Mouse (Mus musculus) left cerebral cortex, adult 8-10 months (tissue): ENCODE results near the gene Ebf3. TPM values are rescaled to one million over a fixed set of nuclear protein-coding genes. Genes with fewer than 3 reads are reported as not detected.

Source experiments
- DNase-seq, 2 experiments: peaks; one replicate each; pipeline ENCODE4 v3.0.0; 2022; ENCODE audit warnings: low spot score in 2 of 2
- total RNA-seq, 4 experiments: library from RNA; stranded (reverse); gene quantifications; 2 replicates each; pipeline ENCODE4 v1.2.4; 2022

The Ebf3 gene
- total RNA-seq: 1 to 10 TPM in 2 of 4 experiments, under 1 TPM in 2; 0.64 to 2.6 (median 1.1) TPM

DNA sequence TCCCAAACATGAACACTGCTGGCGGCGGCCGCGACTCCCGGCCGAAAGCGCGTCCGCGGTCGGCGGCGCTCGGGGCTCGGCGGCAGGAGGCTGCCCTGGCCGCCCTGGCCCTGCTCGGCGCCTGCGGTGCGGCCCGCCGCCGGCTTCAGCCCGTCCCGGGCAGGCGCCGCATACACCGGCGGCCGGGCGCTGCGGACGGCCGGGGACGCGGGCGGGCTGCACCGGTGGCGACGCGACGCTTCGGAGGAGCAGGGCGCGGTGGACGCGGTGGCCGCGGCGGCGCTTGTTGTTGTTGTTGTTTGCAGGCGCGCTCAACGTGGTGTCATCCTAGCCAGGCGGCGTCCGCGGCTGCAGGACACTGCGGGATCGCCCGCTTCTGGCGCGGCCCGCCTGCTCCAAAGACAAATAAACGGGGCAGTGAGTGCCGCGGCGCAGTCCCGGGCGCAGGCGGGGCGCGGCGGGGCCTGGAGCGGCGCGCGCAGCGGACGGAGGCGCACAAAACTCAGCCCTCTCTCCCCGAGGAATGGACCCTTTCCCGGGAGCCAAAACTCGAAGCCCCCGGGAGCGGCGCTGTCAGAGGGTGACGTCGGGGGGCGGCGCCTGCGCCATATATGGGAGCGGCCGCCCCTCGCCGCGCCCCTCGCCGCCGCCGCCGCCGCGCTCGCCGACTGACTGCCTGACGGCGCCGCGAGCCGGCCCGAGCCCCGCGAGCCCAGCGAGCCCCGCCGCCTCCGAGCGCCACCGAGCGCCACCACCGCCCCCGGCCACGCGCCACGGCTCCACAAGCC is at the start of gene Ebf3:
Ebf3 (minus strand) TSS at position 542 of the 788 bp plus-strand sequence.
- no peak for DNase-seq

DNA sequence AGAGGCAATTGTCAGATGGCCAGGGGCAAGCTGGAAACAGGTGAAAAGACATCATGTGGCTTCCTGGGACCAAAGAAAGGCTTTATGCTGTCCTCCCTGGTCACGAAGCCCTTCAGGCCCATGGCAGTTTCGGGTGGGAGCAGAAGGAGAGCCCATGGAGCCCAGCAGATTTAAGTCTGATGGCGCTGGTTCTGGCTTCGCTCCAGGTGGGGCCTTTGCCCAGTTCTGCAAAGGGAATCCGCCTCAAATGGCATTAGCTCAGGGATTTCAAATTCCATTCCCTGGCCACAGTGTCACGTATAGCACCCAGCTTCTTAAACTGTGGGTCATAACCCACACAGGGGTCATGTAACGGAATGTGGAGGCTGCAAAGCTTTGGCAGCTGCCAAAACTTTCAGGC is 32.6 kb upstream of the Ebf3 start:
- DNase-seq: no peak

DNA sequence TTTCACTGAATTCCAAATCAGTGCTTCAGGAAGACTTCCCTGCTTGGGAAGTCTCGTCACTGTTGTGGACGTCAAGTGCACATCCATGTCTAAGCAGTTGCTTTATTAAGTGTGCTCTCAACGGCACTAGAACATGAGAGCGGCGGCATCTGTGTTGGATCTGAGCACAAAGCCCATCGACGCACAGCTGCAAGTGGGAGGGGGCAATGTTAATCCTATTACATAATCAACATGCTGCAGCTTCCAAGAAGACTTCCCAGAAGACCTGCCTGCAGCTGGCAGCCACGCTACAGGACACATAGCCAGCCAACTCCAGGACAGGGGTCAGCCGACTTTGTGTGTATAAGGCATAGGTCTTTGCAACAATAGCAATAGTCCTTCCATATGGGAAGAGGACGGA is 31.8 kb upstream of the Ebf3 start:
- no peak for DNase-seq

GRCm38 (mm10) chr7:137333951-137334350 is 19.7 kb upstream of the Ebf3 start:
- DNase-seq: no peak

DNA sequence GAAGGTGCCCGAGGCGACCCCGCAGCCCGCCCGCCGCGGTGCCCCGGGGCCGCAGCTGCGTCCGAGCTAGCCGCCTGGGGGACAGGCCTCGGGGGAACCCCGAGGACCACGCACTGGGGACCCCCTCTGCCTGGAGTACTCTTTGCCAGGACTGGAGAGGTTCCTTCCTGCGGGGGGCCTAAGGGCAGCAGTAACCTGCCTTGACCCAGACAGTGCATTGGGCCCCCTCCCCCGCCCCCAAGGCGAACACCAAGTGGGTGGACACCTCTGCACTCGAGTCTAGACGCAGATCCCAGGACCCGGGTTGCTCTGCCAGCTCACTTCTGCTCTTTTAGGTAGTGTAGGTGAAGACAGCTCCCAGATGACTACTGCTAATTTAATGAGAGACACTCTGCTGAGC is 8.7 kb upstream of the Ebf3 start:
- no peak for DNase-seq

DNA sequence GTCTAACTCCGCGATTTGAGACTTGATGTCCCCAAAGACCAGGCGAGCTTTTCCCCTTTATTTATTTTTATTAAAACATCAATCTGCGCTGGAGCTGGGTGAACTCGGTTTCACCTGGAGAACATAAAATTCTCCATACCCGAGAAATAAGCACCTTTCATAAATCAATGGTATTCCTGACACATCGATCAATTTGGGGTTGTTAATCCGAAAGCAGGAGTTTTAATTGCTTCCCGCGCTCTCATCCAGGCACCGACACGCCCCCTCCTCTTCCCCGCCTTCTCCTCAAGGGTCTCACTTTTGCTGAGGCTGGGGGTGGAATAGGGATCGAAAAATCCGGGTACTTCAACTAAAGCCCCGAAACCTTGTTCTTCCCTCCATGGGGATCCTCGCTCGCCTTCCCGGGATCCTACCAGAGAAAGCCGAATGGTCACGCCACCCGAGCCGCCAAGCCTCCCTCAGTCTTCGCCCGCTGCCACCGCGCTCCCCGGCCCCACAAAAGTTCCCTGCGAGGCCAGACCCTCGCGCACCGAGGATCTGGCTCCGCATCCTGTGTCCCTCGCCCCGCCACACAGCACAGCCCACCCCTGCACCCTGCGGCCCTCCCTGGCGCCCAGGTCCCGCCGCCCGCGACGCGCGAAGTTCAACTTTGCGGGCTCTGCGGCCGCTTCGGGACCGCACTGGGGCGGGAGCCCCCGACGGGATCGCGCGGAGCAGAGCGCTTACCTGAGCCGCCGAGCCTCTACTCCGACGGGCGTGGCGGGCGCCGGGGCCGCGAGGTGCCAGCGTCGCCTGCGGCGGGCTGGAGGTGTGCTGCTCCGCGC is 7.9 kb upstream of the Ebf3 start:
- DNase-seq: no peak

DNA sequence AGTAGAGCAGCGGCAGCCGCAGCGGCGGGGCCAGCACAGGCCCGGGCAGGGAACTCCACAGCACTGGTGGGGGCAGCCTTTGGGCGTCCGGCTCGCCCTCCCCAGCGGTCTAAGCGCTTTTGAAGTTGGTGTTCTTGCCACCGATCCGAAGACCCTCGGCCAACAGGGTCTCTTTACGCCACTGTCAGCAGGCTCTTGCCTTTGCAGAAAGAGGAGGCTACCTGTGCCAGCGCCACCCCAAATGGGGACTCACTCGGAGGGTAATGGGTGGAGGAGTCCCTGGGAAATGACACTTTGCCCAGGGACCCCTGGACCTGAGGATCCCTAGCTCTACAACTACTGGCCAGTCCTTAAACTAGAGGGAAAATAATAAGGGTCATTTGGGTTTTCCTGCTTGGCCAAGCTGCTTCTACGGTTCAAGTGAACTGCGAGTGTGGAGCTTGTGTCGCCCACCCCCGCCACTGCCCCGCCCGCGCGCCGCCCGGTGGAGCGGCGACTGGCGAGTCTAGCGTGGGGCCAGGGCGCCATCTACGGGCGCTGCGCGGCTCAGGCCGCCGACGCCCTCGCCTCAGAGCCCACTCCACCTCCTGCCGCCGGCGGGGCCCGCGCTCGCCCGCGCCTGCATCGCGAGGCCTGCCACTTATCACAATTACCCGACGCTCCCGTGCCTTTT is 7.0 kb upstream of the Ebf3 start:
- no peak for DNase-seq

DNA sequence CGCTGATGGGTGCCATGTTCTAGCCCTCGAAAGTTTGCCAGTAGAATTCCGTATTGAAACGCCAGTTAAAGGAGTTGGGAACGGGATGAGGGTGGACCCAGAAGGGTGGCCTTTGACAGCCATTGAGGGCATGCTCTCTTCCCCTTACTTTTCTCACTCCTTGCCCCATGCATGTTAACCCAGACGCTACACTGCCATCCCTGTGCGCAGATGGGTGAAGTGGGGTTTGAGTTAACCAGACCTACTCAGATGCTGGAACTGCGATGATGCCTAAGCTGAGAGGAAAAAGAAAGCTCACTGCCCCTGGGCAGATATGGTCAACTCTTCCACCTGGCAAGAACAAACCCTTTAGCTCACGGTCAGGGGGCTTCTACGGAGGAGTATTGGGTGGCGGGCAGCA is 6.1 kb upstream of the Ebf3 start:
- no peak for DNase-seq

- no peak for DNase-seq
Measured at GRCm38 (mm10) chr7:137318924-137319885, 5.0 kb upstream of the Ebf3 start.

GRCm38 (mm10) chr7:137318383-137318775 is 4.1 kb upstream of the Ebf3 start:
- no peak for DNase-seq

DNA sequence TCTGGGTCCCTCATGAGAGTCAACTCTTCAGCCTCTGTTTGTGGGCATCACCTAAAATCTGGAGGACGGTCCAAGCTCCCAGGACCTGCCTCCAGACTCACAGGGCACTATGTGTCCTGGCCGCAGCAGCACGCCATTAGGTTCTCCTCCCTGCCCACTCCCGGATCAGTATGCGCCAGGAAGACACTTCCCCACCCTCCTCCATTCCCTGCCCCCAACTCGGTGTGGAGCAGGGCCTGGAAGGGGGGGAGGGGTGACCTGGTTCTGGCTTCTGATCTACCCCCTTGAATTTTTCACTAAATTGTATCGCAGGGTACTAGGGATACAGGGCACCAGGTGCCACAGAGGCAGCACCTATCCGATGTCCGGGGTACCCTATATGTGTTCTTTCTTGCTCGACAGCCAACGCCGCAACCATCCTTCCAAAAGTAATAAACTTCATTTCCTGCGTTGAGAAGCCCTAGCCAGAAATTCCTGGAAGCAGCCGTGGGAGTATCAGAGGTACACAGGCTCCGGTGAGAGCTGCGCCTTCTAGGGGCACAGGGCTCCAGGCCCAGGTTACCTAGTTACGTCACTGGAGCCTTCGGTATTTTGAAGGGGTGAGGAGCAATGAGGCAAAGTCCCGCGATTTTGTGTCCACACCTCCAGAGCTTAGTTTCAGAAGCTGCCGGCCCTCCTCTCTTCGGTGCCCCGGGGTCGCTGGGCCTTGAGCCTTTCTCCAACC is 3.6 kb upstream of the Ebf3 start:
- DNase-seq: no peak

DNA sequence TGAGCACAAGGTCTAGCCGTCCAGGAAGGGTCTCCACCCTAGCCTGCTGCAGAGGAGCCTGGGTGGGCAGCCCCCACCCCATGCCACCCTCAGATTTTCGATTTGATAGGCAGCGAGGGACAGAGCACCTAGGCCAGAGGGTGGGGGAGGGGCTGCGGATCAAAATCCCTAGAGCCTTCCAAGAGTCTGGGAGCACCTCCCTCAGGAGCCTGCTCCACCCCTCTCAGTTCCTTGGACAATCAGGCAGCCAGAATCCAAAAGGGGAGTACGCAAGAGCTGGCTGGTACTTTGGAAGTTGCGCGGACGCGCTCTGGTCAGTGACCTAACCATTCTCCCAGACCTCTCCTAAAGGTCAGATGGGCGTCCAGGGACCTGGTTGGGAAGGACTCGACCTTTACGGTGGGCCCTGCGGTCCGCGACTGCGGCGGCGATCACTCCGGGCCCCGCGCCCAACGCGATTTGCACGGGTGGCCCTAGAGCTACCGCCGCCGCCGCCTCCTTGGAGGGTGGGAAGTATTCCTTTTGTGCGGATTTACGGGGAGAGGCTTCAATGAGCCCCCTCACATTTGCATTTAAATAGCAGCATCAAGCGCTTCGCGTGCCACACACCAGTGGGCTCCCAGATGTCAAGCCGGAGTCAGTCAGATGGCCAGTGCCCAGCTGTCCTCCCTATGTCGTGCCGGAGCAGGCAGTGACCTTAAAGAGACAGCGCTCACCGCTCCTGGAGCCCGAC is 2.8 kb upstream of the Ebf3 start:
- no peak for DNase-seq

DNA sequence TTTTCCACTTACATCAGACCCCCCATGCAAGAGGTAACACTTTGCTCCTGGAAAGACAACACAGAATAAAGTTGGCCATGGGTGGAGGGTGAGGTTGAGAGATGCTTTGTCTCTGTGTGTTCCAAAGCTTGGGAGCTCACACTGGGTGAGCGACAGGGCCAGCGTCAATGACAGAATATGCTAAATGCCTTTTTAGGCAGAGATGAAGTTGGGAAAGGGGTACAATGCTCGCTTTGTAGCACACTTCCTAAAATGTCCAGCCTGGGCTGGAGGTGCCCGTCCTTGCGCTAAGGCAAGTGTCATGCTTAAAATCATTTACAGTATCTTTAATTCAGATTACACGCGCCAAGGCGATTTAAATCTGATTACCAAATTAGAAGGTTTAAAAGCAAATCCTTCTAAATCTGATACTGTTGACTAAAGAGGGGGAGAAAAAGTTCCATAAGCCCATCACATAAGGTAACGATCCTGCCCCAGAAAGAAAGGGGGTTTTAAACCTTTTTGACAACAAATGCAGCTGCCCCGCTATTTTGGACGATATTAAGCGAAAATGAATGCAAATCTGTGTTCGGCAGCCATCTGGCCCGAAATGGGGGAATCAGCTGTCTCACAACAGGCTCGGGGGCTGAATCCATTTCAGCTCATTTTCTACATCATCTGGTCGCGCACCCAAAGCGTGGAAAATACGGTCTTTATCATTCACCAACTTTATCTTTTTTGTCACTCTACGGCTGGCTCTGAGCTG is 2.1 kb upstream of the Ebf3 start:
- DNase-seq: no peak

DNA sequence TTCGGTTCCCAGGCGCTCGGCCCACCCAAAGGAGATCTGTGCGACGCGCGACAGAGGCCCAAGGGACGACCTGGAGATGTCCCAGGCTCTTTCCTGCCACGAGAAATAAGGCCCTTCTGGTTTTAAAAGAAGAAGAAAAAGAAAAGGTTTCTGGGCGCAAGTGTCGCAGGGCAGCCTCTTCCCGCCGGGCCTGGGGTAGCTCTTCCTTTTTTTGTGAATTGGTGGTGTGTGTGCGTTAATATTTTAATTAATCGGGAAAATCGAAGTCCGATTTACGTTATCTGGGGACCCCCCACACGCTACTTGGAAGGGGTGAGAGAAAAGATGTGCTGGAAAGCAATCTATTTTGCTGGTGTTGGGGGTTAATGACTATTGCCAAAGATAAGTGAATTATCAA is 1.3 kb upstream of the Ebf3 start:
- no peak for DNase-seq

- no peak for DNase-seq
Measured at GRCm38 (mm10) chr7:137314710-137315543, 682 bp upstream of the Ebf3 start.

GRCm38 (mm10) chr7:137313183-137313903 is 902 bp downstream of the Ebf3 start:
- no peak for DNase-seq

- DNase-seq: no peak
Measured at GRCm38 (mm10) chr7:137312933-137313182, 1.4 kb downstream of the Ebf3 start.
